Mouse (Mus musculus) layer of hippocampus, postnatal 14 days (tissue): ENCODE measurements around the gene Mrap. TPM values are rescaled to one million over a fixed set of nuclear protein-coding genes. Genes with fewer than 3 reads are reported as not detected.
A peak's percentile ranks its signal among the peaks of the same experiment; 100 is the strongest.

ENCODE experiments used
- DNase-seq, 2 experiments: peaks; one replicate each; pipeline ENCODE4 v3.0.0; 2021 to 2022; ENCODE audit warnings: low spot score in 2 of 2, mixed read lengths in 1 of 2
- total RNA-seq, 2 experiments: library from RNA; stranded (reverse); gene quantifications; 2 replicates each; pipeline ENCODE4 v1.2.3; 2021

The Mrap gene
- total RNA-seq, 2 experiments from 2014 or later = 0.67 to 1.1 TPM

- DNase-seq = no peak
Observed at GRCm38 (mm10) chr16:90753386-90753941, 15.5 kb downstream of the Mrap start.

- no peak for DNase-seq
Observed at GRCm38 (mm10) chr16:90759335-90759734, 21.3 kb downstream of the Mrap start.

- DNase-seq = no peak
Observed at GRCm38 (mm10) chr16:90760515-90760914, 22.5 kb downstream of the Mrap start.

- DNase-seq = no peak
Observed at GRCm38 (mm10) chr16:90765195-90765877, 27.3 kb downstream of the Mrap start.

- DNase-seq = no peak
Observed at GRCm38 (mm10) chr16:90766919-90767454, 29.0 kb downstream of the Mrap start.

- peak in 1 of 2 experiments; percentile 6 for DNase-seq
Observed at GRCm38 (mm10) chr16:90774216-90774615, 36.2 kb downstream of the Mrap start.

- DNase-seq = no peak
Observed at GRCm38 (mm10) chr16:90774646-90775045, 36.6 kb downstream of the Mrap start.

GRCm38 (mm10) chr16:90775946-90776520, 38.0 kb downstream of the Mrap start:
- DNase-seq = no peak

- no peak for DNase-seq
Observed at GRCm38 (mm10) chr16:90779783-90780182, 41.8 kb downstream of the Mrap start.

GRCm38 (mm10) chr16:90783302-90783701, 45.3 kb downstream of the Mrap start:
- no peak for DNase-seq

GRCm38 (mm10) chr16:90785257-90785656, 47.2 kb downstream of the Mrap start:
- no peak for DNase-seq

GRCm38 (mm10) chr16:90788580-90788979, 50.6 kb downstream of the Mrap start:
- no peak for DNase-seq

- DNase-seq = no peak
Observed at GRCm38 (mm10) chr16:90790946-90791345, 52.9 kb downstream of the Mrap start.

- no peak for DNase-seq
Observed at GRCm38 (mm10) chr16:90792066-90792465, 54.1 kb downstream of the Mrap start.

- DNase-seq = peak in 1 of 2 experiments; percentile 33
Observed at GRCm38 (mm10) chr16:90792500-90792899, 54.5 kb downstream of the Mrap start.

- DNase-seq = no peak
Observed at GRCm38 (mm10) chr16:90794708-90795107, 56.7 kb downstream of the Mrap start.

- DNase-seq = no peak
Observed at GRCm38 (mm10) chr16:90798446-90798845, 60.4 kb downstream of the Mrap start.

GRCm38 (mm10) chr16:90798848-90799247, 60.8 kb downstream of the Mrap start:
- DNase-seq = no peak
